Mouse (Mus musculus) spleen, adult 2 months (tissue): ENCODE measurements around the gene Mllt1.

Experiments
- CTCF ChIP-seq: fragments of 200-500 bp; IDR thresholded peaks from 2 replicates; pipeline ENCODE4 v1.5.1; 2011; ENCODE audit warnings: mild to moderate bottlenecking, inconsistent platforms; ENCODE audit not compliant: insufficient read depth, insufficient read length, insufficient replicate concordance; ENCODE audit errors: extremely low read depth
- POLR2A ChIP-seq: fragments of 200-500 bp; IDR thresholded peaks from 2 replicates; pipeline ENCODE4 v1.6.1; 2011; ENCODE audit warnings: low read depth, low read length, inconsistent platforms

DNA sequence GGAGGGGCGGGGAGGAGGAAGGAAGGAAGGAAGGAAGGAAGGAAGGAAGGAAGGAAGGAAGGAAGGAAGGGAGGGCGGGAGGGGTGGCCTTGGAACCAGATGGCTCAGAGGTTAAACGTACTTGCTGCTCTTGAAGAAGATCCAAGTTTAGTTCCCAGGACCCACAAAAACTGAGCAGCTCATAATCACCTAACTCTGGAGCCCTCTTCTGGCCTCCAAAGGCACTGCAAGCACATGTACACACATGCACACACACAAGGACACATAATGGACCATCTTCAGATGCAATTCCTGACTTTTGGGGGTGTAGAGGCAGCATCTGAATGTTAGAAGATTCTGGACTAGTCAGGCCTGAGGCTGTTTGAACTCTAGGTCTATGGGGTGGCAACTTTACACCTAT lies 47.2 kb downstream of the Mllt1 start:
- TF ChIP-seq CTCF = no peak
- TF ChIP-seq POLR2A = no peak
